Mouse (Mus musculus) MEL (cell line): ENCODE data around the gene Pck1. TPM values are rescaled to one million over a fixed set of nuclear protein-coding genes. Genes with fewer than 3 reads are reported as not detected.

ENCODE experiments used
- DNase-seq: peaks from one replicate; pipeline ENCODE4 v3.0.0; 2011; ENCODE audit warnings: low read depth, low spot score
- H3K27ac ChIP-seq: 2 replicates; pipeline ENCODE4 v1.5.1; 2012; ENCODE audit warnings: low read depth, mild to moderate bottlenecking, control low read depth, low read length, moderate library complexity; ENCODE audit not compliant: control insufficient read depth
- H3K27me3 ChIP-seq, 2 experiments: fragments of 150-350 bp in 1 of 2; sonication (generic) in 1 of 2; 2 replicates each; pipeline ENCODE4 v1.6.1; 2012; ENCODE audit warnings: low read length in 2 of 2, mild to moderate bottlenecking in 2 of 2, improper control_type of control experiment in 1 of 2, moderate library complexity in 1 of 2; ENCODE audit not compliant: insufficient read depth in 2 of 2, control insufficient read depth in 1 of 2
- H3K36me3 ChIP-seq, 2 experiments: 2 replicates each; pipeline ENCODE4 v1.6.1; 2012 to 2014; ENCODE audit warnings: low read length in 2 of 2, improper control_type of control experiment in 1 of 2, inconsistent platforms in 1 of 2, mild to moderate bottlenecking in 1 of 2; ENCODE audit not compliant: insufficient read depth in 2 of 2, control insufficient read depth in 1 of 2
- H3K4me1 ChIP-seq, 2 experiments: fragments of 150-350 bp in 1 of 2; sonication (generic) in 1 of 2; 2 replicates each; pipeline ENCODE4 v1.6.1; 2012; ENCODE audit warnings: low read length in 2 of 2, improper control_type of control experiment in 1 of 2, mild to moderate bottlenecking in 1 of 2; ENCODE audit not compliant: insufficient read depth in 2 of 2, control insufficient read depth in 1 of 2
- H3K4me3 ChIP-seq, 2 experiments: fragments of 150-350 bp in 1 of 2; sonication (generic) in 1 of 2; 2 replicates each; pipeline ENCODE4 v1.5.1; 2012; ENCODE audit warnings: low read depth in 2 of 2, low read length in 2 of 2, mild to moderate bottlenecking in 2 of 2, moderate library complexity in 2 of 2, control low read depth in 1 of 2, improper control_type of control experiment in 1 of 2; ENCODE audit not compliant: control insufficient read depth in 1 of 2, insufficient read depth in 1 of 2
- H3K79me2 ChIP-seq: 2 replicates; pipeline ENCODE4 v1.6.1; 2012; ENCODE audit warnings: mild to moderate bottlenecking, low read length, moderate library complexity; ENCODE audit not compliant: control insufficient read depth, poor library complexity, insufficient read depth
- H3K9ac ChIP-seq: 2 replicates; pipeline ENCODE4 v1.6.1; 2012; ENCODE audit warnings: low read depth, mild to moderate bottlenecking, control low read depth, low read length, moderate library complexity; ENCODE audit not compliant: control insufficient read depth, poor library complexity, severe bottlenecking
- H3K9me3 ChIP-seq: fragments of 150-350 bp; sonication (generic); replicated peaks from 2 replicates; pipeline ENCODE4 v1.6.1; 2012; ENCODE audit warnings: mild to moderate bottlenecking, low read length, improper control_type of control experiment, moderate library complexity; ENCODE audit not compliant: insufficient read depth
- CTCF ChIP-seq, 3 experiments: IDR thresholded peaks in 2 of 3; conservative IDR thresholded peaks in 1 of 3; 2 replicates each; pipeline ENCODE4 v1.5.1; 2011 to 2012; ENCODE audit warnings: low read length in 3 of 3, low read depth in 2 of 3, mild to moderate bottlenecking in 2 of 3, improper control_type of control experiment in 1 of 3, inconsistent platforms in 1 of 3, mixed read lengths in 1 of 3, moderate library complexity in 1 of 3; ENCODE audit not compliant: control insufficient read depth in 1 of 3, insufficient read depth in 1 of 3, poor library complexity in 1 of 3, severe bottlenecking in 1 of 3
- ELF1 ChIP-seq: IDR thresholded peaks from 2 replicates; pipeline ENCODE4 v1.6.1; 2014; ENCODE audit warnings: low read depth, mild to moderate bottlenecking, inconsistent platforms, low read length, improper control_type of control experiment, moderate library complexity
- ETS1 ChIP-seq: IDR thresholded peaks from 2 replicates; pipeline ENCODE4 v1.6.1; 2012; ENCODE audit warnings: low read depth, mild to moderate bottlenecking, inconsistent platforms, low read length, improper control_type of control experiment, moderate library complexity
- GATA1 ChIP-seq: IDR thresholded peaks from 2 replicates; pipeline ENCODE4 v1.6.1; 2011; ENCODE audit warnings: low read depth, low read length, improper control_type of control experiment
- HCFC1 ChIP-seq: IDR thresholded peaks from 2 replicates; pipeline ENCODE4 v1.6.1; 2012; ENCODE audit warnings: low read depth, mild to moderate bottlenecking, inconsistent platforms, low read length, improper control_type of control experiment, moderate library complexity
- JUND ChIP-seq: IDR thresholded peaks from 2 replicates; pipeline ENCODE4 v1.6.1; 2011; ENCODE audit warnings: low read depth, mild to moderate bottlenecking, improper control_type of control experiment, low read length
- KAT2A ChIP-seq: conservative IDR thresholded peaks from 2 replicates; pipeline ENCODE4 v1.6.1; 2012; ENCODE audit warnings: low read depth, low read length, improper control_type of control experiment, inconsistent platforms
- MAX ChIP-seq: IDR thresholded peaks from 2 replicates; pipeline ENCODE4 v1.6.1; 2011; ENCODE audit warnings: low read length, improper control_type of control experiment
- MAZ ChIP-seq: IDR thresholded peaks from 2 replicates; pipeline ENCODE4 v1.6.1; 2012; ENCODE audit warnings: low read depth, mild to moderate bottlenecking, inconsistent platforms, low read length, improper control_type of control experiment
- NRF1 ChIP-seq: IDR thresholded peaks from 2 replicates; pipeline ENCODE4 v1.6.1; 2014; ENCODE audit warnings: low read depth, mild to moderate bottlenecking, inconsistent platforms, low read length, improper control_type of control experiment, moderate library complexity; ENCODE audit not compliant: poor library complexity, insufficient read depth, severe bottlenecking
- POLR2A ChIP-seq, 2 experiments: IDR thresholded peaks; 2 replicates each; pipeline ENCODE4 v1.6.1; 2011 to 2012; ENCODE audit warnings: low read length in 2 of 2, mild to moderate bottlenecking in 2 of 2, control low read depth in 1 of 2, improper control_type of control experiment in 1 of 2, low read depth in 1 of 2, moderate library complexity in 1 of 2; ENCODE audit not compliant: control insufficient read depth in 1 of 2, insufficient read depth in 1 of 2, poor library complexity in 1 of 2
- POLR2AphosphoS2 ChIP-seq: IDR thresholded peaks from 2 replicates; pipeline ENCODE4 v1.6.1; 2011; ENCODE audit warnings: low read length, improper control_type of control experiment
- POLR2AphosphoS5 ChIP-seq: IDR thresholded peaks from 2 replicates; pipeline ENCODE4 v1.6.1; 2012; ENCODE audit warnings: low read depth, borderline replicate concordance, mild to moderate bottlenecking, inconsistent platforms, low read length, moderate library complexity, mixed read lengths
- SIN3A ChIP-seq: IDR thresholded peaks from 2 replicates; pipeline ENCODE4 v1.6.1; 2012; ENCODE audit warnings: low read length, improper control_type of control experiment, inconsistent platforms
- SMC3 ChIP-seq: IDR thresholded peaks from 2 replicates; pipeline ENCODE4 v1.6.1; 2011; ENCODE audit warnings: low read depth, low read length, improper control_type of control experiment
- TAL1 ChIP-seq: IDR thresholded peaks from 2 replicates; pipeline ENCODE4 v1.6.1; 2012; ENCODE audit warnings: mild to moderate bottlenecking, inconsistent platforms, low read length, moderate library complexity, mixed read lengths
- TBP ChIP-seq: IDR thresholded peaks from 2 replicates; pipeline ENCODE4 v1.8.0; 2011; ENCODE audit warnings: low read depth, low read length, improper control_type of control experiment
- UBTF ChIP-seq: IDR thresholded peaks from 2 replicates; pipeline ENCODE4 v1.6.1; 2012; ENCODE audit warnings: low read depth, mild to moderate bottlenecking, inconsistent platforms, low read length, improper control_type of control experiment, moderate library complexity, borderline replicate concordance; ENCODE audit not compliant: insufficient read depth
- ZC3H11A ChIP-seq: IDR thresholded peaks from 2 replicates; pipeline ENCODE4 v1.6.1; 2012; ENCODE audit warnings: low read depth, mild to moderate bottlenecking, inconsistent platforms, low read length, improper control_type of control experiment
- ZMIZ1 ChIP-seq: IDR thresholded peaks from 2 replicates; pipeline ENCODE4 v1.6.1; 2012; ENCODE audit warnings: low read depth, mild to moderate bottlenecking, inconsistent platforms, low read length, improper control_type of control experiment, moderate library complexity
- ZNF384 ChIP-seq: IDR thresholded peaks from 2 replicates; pipeline ENCODE4 v1.6.1; 2012; ENCODE audit warnings: low read depth, mild to moderate bottlenecking, inconsistent platforms, low read length, improper control_type of control experiment
- polyA plus RNA-seq, 2 experiments: library from polyadenylated mRNA; stranded (reverse) in 1 of 2; unstranded in 1 of 2; fragments of >175 nt in 1 of 2; fragments of >200 nt in 1 of 2; gene quantifications; 2 replicates each; pipeline versions ENCODE4 v1.2.1 to v1.2.4; 2012; ENCODE audit warnings: low replicate concordance in 2 of 2, low read depth in 1 of 2; ENCODE audit not compliant: insufficient read length in 2 of 2, insufficient read depth in 1 of 2, missing spikeins in 1 of 2
- total RNA-seq: library from RNA; depleted of rRNA; stranded (reverse); fragments of 300-350 nt; gene quantifications from 2 replicates; pipeline ENCODE4 v1.2.3, GENCODE M21; 2012

Gene Pck1
- total and polyA plus RNA-seq, 3 experiments: not detected

DNA sequence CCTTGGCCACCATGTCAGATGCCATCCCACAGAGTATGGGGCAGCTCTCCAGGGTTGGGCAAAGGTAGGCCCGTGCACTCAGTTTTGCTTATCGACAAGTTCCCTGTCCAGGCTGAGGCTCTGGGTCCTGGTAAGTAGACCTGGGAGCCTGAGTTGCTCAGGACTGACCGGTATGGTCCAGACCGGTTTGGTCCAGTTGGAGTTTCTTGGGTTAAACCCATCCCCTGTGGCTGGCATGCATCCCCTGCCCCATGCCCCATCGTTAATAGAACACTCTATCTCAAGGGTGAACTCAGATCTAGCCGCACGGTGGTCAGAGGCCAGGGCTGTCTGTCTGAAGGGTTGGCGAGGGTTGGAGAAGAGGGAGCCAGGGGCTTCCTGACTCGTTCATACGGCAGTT lies 12.1 kb downstream of the Pck1 start:
- no peaks in the 10 kb centered on the region for H3K27me3 ChIP-seq
- H3K4me3 ChIP-seq: no peak overlapping the region
- TF ChIP-seq TBP: no peak
- no peak for TF ChIP-seq POLR2A (IDR thresholded peaks at IDR 0.05; ENCODE audit: control insufficient read depth in 1 of 2, insufficient read depth in 1 of 2, low read depth in 1 of 2, low read length in 2 of 2, poor library complexity in 1 of 2)
- TF ChIP-seq ZC3H11A: no peak
- TF ChIP-seq POLR2AphosphoS2: no peak
- TF ChIP-seq GATA1: no peak
- TF ChIP-seq SIN3A: no peak
- no peak for TF ChIP-seq UBTF
- TF ChIP-seq POLR2AphosphoS5: no peak
- no peak overlapping the region for H3K9ac ChIP-seq
- DNase-seq: no peak
- no peaks in the 10 kb centered on the region for H3K79me2 ChIP-seq
- H3K9me3 ChIP-seq: no peaks in the 10 kb centered on the region
- no peaks in the 10 kb centered on the region for H3K36me3 ChIP-seq
- no peaks in the 10 kb centered on the region for H3K4me1 ChIP-seq
- H3K27ac ChIP-seq: no peak overlapping the region

DNA sequence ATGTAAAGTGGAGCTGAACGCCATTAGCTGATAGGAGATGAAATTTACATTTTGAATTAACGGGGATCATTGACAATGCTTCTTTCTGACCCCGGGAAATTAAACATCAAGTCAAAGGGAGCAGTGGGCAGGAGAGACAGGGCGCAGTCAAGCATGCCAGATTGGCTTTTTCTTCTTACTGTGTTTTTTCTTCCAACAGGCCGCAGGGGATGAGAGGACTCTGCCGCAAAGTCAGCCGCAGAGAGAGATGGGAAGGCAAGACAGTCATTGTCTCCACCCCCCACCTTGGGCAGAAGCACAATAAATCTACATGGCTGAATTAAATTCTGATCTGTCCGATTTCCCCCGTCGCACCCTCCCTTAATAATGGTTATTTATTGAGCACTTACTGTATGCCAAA lies 12.5 kb downstream of the Pck1 start:
- no peak overlapping the region for H3K9ac ChIP-seq
- TF ChIP-seq POLR2A (IDR thresholded peaks at IDR 0.05; ENCODE audit: control insufficient read depth in 1 of 2, insufficient read depth in 1 of 2, low read depth in 1 of 2, low read length in 2 of 2, poor library complexity in 1 of 2) (no peak), SMC3 (no peak), KAT2A (no peak), TAL1 (no peak), ELF1 (no peak), HCFC1 (no peak), ZMIZ1 (no peak), JUND (no peak), UBTF (no peak), CTCF (IDR thresholded peaks at IDR 0.05 in 2 of 3, conservative IDR thresholded peaks at IDR 0.05 in 1 of 3; ENCODE audit: control insufficient read depth in 1 of 3, insufficient read depth in 1 of 3, low read depth in 2 of 3, low read length in 3 of 3, poor library complexity in 1 of 3, severe bottlenecking in 1 of 3) (no peak), POLR2AphosphoS2 (no peak), MAX (no peak), NRF1 (no peak), MAZ (no peak), ETS1 (no peak), ZNF384 (no peak)
- H3K4me3 ChIP-seq: no peak overlapping the region
- H3K27ac ChIP-seq: no peak overlapping the region
- H3K4me1 ChIP-seq: no peaks in the 10 kb centered on the region
- H3K79me2 ChIP-seq: no peaks in the 10 kb centered on the region
- H3K27me3 ChIP-seq: no peaks in the 10 kb centered on the region
- DNase-seq: no peak
- H3K36me3 ChIP-seq: no peaks in the 10 kb centered on the region
- no peaks in the 10 kb centered on the region for H3K9me3 ChIP-seq
